Mouse (Mus musculus) MEL (cell line): ENCODE measurements around the gene Maco1. TPM values are rescaled to one million over a fixed set of nuclear protein-coding genes. Genes with fewer than 3 reads are reported as not detected.

Experiments
- DNase-seq: peaks from one replicate; pipeline ENCODE4 v3.0.0; 2011; ENCODE audit warnings: low read depth, low spot score
- H3K27ac ChIP-seq: 2 replicates; pipeline ENCODE4 v1.5.1; 2012; ENCODE audit warnings: low read depth, mild to moderate bottlenecking, control low read depth, low read length, moderate library complexity; ENCODE audit not compliant: control insufficient read depth
- H3K27me3 ChIP-seq, 2 experiments: fragments of 150-350 bp in 1 of 2; sonication (generic) in 1 of 2; 2 replicates each; pipeline ENCODE4 v1.6.1; 2012; ENCODE audit warnings: low read length in 2 of 2, mild to moderate bottlenecking in 2 of 2, improper control_type of control experiment in 1 of 2, moderate library complexity in 1 of 2; ENCODE audit not compliant: insufficient read depth in 2 of 2, control insufficient read depth in 1 of 2
- H3K36me3 ChIP-seq, 2 experiments: 2 replicates each; pipeline ENCODE4 v1.6.1; 2012 to 2014; ENCODE audit warnings: low read length in 2 of 2, improper control_type of control experiment in 1 of 2, inconsistent platforms in 1 of 2, mild to moderate bottlenecking in 1 of 2; ENCODE audit not compliant: insufficient read depth in 2 of 2, control insufficient read depth in 1 of 2
- H3K4me1 ChIP-seq, 2 experiments: fragments of 150-350 bp in 1 of 2; sonication (generic) in 1 of 2; 2 replicates each; pipeline ENCODE4 v1.6.1; 2012; ENCODE audit warnings: low read length in 2 of 2, improper control_type of control experiment in 1 of 2, mild to moderate bottlenecking in 1 of 2; ENCODE audit not compliant: insufficient read depth in 2 of 2, control insufficient read depth in 1 of 2
- H3K4me3 ChIP-seq, 2 experiments: fragments of 150-350 bp in 1 of 2; sonication (generic) in 1 of 2; 2 replicates each; pipeline ENCODE4 v1.5.1; 2012; ENCODE audit warnings: low read depth in 2 of 2, low read length in 2 of 2, mild to moderate bottlenecking in 2 of 2, moderate library complexity in 2 of 2, control low read depth in 1 of 2, improper control_type of control experiment in 1 of 2; ENCODE audit not compliant: control insufficient read depth in 1 of 2, insufficient read depth in 1 of 2
- H3K79me2 ChIP-seq: 2 replicates; pipeline ENCODE4 v1.6.1; 2012; ENCODE audit warnings: mild to moderate bottlenecking, low read length, moderate library complexity; ENCODE audit not compliant: control insufficient read depth, poor library complexity, insufficient read depth
- H3K9ac ChIP-seq: 2 replicates; pipeline ENCODE4 v1.6.1; 2012; ENCODE audit warnings: low read depth, mild to moderate bottlenecking, control low read depth, low read length, moderate library complexity; ENCODE audit not compliant: control insufficient read depth, poor library complexity, severe bottlenecking
- H3K9me3 ChIP-seq: fragments of 150-350 bp; sonication (generic); replicated peaks from 2 replicates; pipeline ENCODE4 v1.6.1; 2012; ENCODE audit warnings: mild to moderate bottlenecking, low read length, improper control_type of control experiment, moderate library complexity; ENCODE audit not compliant: insufficient read depth
- BHLHE40 ChIP-seq: IDR thresholded peaks from 2 replicates; pipeline ENCODE4 v1.6.1; 2012; ENCODE audit warnings: low read depth, mild to moderate bottlenecking, inconsistent platforms, low read length, improper control_type of control experiment, borderline replicate concordance
- CHD2 ChIP-seq: IDR thresholded peaks from 2 replicates; pipeline ENCODE4 v1.6.1; 2011; ENCODE audit warnings: low read length, improper control_type of control experiment
- CTCF ChIP-seq, 3 experiments: IDR thresholded peaks in 2 of 3; conservative IDR thresholded peaks in 1 of 3; 2 replicates each; pipeline ENCODE4 v1.5.1; 2011 to 2012; ENCODE audit warnings: low read length in 3 of 3, low read depth in 2 of 3, mild to moderate bottlenecking in 2 of 3, improper control_type of control experiment in 1 of 3, inconsistent platforms in 1 of 3, mixed read lengths in 1 of 3, moderate library complexity in 1 of 3; ENCODE audit not compliant: control insufficient read depth in 1 of 3, insufficient read depth in 1 of 3, poor library complexity in 1 of 3, severe bottlenecking in 1 of 3
- E2F4 ChIP-seq: IDR thresholded peaks from 2 replicates; pipeline ENCODE4 v1.6.1; 2011; ENCODE audit warnings: low read depth, low read length, improper control_type of control experiment, borderline replicate concordance
- ELF1 ChIP-seq: IDR thresholded peaks from 2 replicates; pipeline ENCODE4 v1.6.1; 2014; ENCODE audit warnings: low read depth, mild to moderate bottlenecking, inconsistent platforms, low read length, improper control_type of control experiment, moderate library complexity
- EP300 ChIP-seq, 2 experiments: IDR thresholded peaks; 2 replicates each; pipeline ENCODE4 v1.6.1; 2011; ENCODE audit warnings: improper control_type of control experiment in 2 of 2, low read length in 2 of 2, low read depth in 1 of 2, mild to moderate bottlenecking in 1 of 2
- ETS1 ChIP-seq: IDR thresholded peaks from 2 replicates; pipeline ENCODE4 v1.6.1; 2012; ENCODE audit warnings: low read depth, mild to moderate bottlenecking, inconsistent platforms, low read length, improper control_type of control experiment, moderate library complexity
- GABPA ChIP-seq: IDR thresholded peaks from 2 replicates; pipeline ENCODE4 v1.6.1; 2012; ENCODE audit warnings: low read depth, mild to moderate bottlenecking, inconsistent platforms, low read length, improper control_type of control experiment, moderate library complexity
- GATA1 ChIP-seq: IDR thresholded peaks from 2 replicates; pipeline ENCODE4 v1.6.1; 2011; ENCODE audit warnings: low read depth, low read length, improper control_type of control experiment
- HCFC1 ChIP-seq: IDR thresholded peaks from 2 replicates; pipeline ENCODE4 v1.6.1; 2012; ENCODE audit warnings: low read depth, mild to moderate bottlenecking, inconsistent platforms, low read length, improper control_type of control experiment, moderate library complexity
- MAFK ChIP-seq: IDR thresholded peaks from 2 replicates; pipeline ENCODE4 v1.6.1; 2011; ENCODE audit warnings: low read depth, mild to moderate bottlenecking, low read length, improper control_type of control experiment, borderline replicate concordance
- MAX ChIP-seq: IDR thresholded peaks from 2 replicates; pipeline ENCODE4 v1.6.1; 2011; ENCODE audit warnings: low read length, improper control_type of control experiment
- MAZ ChIP-seq: IDR thresholded peaks from 2 replicates; pipeline ENCODE4 v1.6.1; 2012; ENCODE audit warnings: low read depth, mild to moderate bottlenecking, inconsistent platforms, low read length, improper control_type of control experiment
- MEF2A ChIP-seq: IDR thresholded peaks from 2 replicates; pipeline ENCODE4 v1.6.1; 2014; ENCODE audit warnings: low read depth, mild to moderate bottlenecking, inconsistent platforms, low read length, improper control_type of control experiment; ENCODE audit not compliant: poor library complexity, insufficient replicate concordance, severe bottlenecking; ENCODE audit errors: extremely low read depth
- MXI1 ChIP-seq: IDR thresholded peaks from 2 replicates; pipeline ENCODE4 v1.6.1; 2011; ENCODE audit warnings: mild to moderate bottlenecking, low read depth, low read length, improper control_type of control experiment
- NELFE ChIP-seq: IDR thresholded peaks from 2 replicates; pipeline ENCODE4 v1.6.1; 2011; ENCODE audit warnings: low read depth, low read length, improper control_type of control experiment
- POLR2AphosphoS2 ChIP-seq: IDR thresholded peaks from 2 replicates; pipeline ENCODE4 v1.6.1; 2011; ENCODE audit warnings: low read length, improper control_type of control experiment
- POLR2AphosphoS5 ChIP-seq: IDR thresholded peaks from 2 replicates; pipeline ENCODE4 v1.6.1; 2012; ENCODE audit warnings: low read depth, borderline replicate concordance, mild to moderate bottlenecking, inconsistent platforms, low read length, moderate library complexity, mixed read lengths
- SIN3A ChIP-seq: IDR thresholded peaks from 2 replicates; pipeline ENCODE4 v1.6.1; 2012; ENCODE audit warnings: low read length, improper control_type of control experiment, inconsistent platforms
- SMC3 ChIP-seq: IDR thresholded peaks from 2 replicates; pipeline ENCODE4 v1.6.1; 2011; ENCODE audit warnings: low read depth, low read length, improper control_type of control experiment
- TBP ChIP-seq: IDR thresholded peaks from 2 replicates; pipeline ENCODE4 v1.8.0; 2011; ENCODE audit warnings: low read depth, low read length, improper control_type of control experiment
- UBTF ChIP-seq: IDR thresholded peaks from 2 replicates; pipeline ENCODE4 v1.6.1; 2012; ENCODE audit warnings: low read depth, mild to moderate bottlenecking, inconsistent platforms, low read length, improper control_type of control experiment, moderate library complexity, borderline replicate concordance; ENCODE audit not compliant: insufficient read depth
- USF1 ChIP-seq: IDR thresholded peaks from 2 replicates; pipeline ENCODE4 v1.6.1; 2014; ENCODE audit warnings: low read depth, mild to moderate bottlenecking, inconsistent platforms, low read length, improper control_type of control experiment, moderate library complexity
- USF2 ChIP-seq, 2 experiments: IDR thresholded peaks; 2 replicates each; pipeline ENCODE4 v1.6.1; 2011 to 2012; ENCODE audit warnings: improper control_type of control experiment in 2 of 2, low read length in 2 of 2, borderline replicate concordance in 1 of 2, inconsistent platforms in 1 of 2, low read depth in 1 of 2, mild to moderate bottlenecking in 1 of 2; ENCODE audit not compliant: insufficient read depth in 1 of 2
- ZC3H11A ChIP-seq: IDR thresholded peaks from 2 replicates; pipeline ENCODE4 v1.6.1; 2012; ENCODE audit warnings: low read depth, mild to moderate bottlenecking, inconsistent platforms, low read length, improper control_type of control experiment
- ZKSCAN1 ChIP-seq: IDR thresholded peaks from 2 replicates; pipeline ENCODE4 v1.6.1; 2012; ENCODE audit warnings: low read depth, mild to moderate bottlenecking, inconsistent platforms, low read length, improper control_type of control experiment, moderate library complexity
- polyA plus RNA-seq, 2 experiments: library from polyadenylated mRNA; stranded (reverse) in 1 of 2; unstranded in 1 of 2; fragments of >175 nt in 1 of 2; fragments of >200 nt in 1 of 2; gene quantifications; 2 replicates each; pipeline versions ENCODE4 v1.2.1 to v1.2.4; 2012; ENCODE audit warnings: low replicate concordance in 2 of 2, low read depth in 1 of 2; ENCODE audit not compliant: insufficient read length in 2 of 2, insufficient read depth in 1 of 2, missing spikeins in 1 of 2
- total RNA-seq: library from RNA; depleted of rRNA; stranded (reverse); fragments of 300-350 nt; gene quantifications from 2 replicates; pipeline ENCODE4 v1.2.3, GENCODE M21; 2012

The Maco1 gene
- total and polyA plus RNA-seq, 3 experiments = 22.2 to 35.9 TPM; not detected in 1

- DNase-seq = peak; percentile 58
Measured at GRCm38 (mm10) chr4:134768226-134768888, 84.8 kb downstream of the Maco1 start.

GRCm38 (mm10) chr4:134767426-134768225, 85.5 kb downstream of the Maco1 start, which contains the start of gene Ldlrap1:
Gene Ldlrap1, minus strand, starts transcription at chr4:134768024.
- H3K79me2 ChIP-seq = peaks cover 32% of the 10 kb centered on the region
- H3K36me3 ChIP-seq = peaks cover 0 to 26% of the 10 kb centered on the region in 2 experiments; a peak in 2 of 4 replicates
- peak within 1 kb of the TSS; percentile 89 for H3K9ac ChIP-seq
- H3K4me1 ChIP-seq = peaks cover 16 to 42% of the 10 kb centered on the region in 2 experiments
- no peaks in the 10 kb centered on the region for H3K27me3 ChIP-seq
- no peaks in the 10 kb centered on the region for H3K9me3 ChIP-seq
- peak within 1 kb of the TSS; percentile 84 to 94 for H3K4me3 ChIP-seq
- peak; percentile 78 for DNase-seq
- H3K27ac ChIP-seq = 0 out of 2 replicates have a peak within 1 kb of the TSS, but pooled peaks have one; percentile 10
- TF ChIP-seq POLR2AphosphoS2 = peak; percentile 73; the same call in 1 of the 2 replicates
- TF ChIP-seq E2F4 = no peak
- TF ChIP-seq BHLHE40 = 0 out of 2 replicates have a peak, but pooled peaks have one; percentile 40
- peak; percentile 19; the same call in 1 of the 2 replicates for TF ChIP-seq SIN3A
- no peak for TF ChIP-seq GATA1
- peak; percentile 62 for TF ChIP-seq NELFE
- TF ChIP-seq SMC3 = no peak
- TF ChIP-seq ZC3H11A = no peak; the same call in 1 of the 2 replicates
- TF ChIP-seq MXI1 = peak; percentile 72
- 0 out of 2 replicates have a peak, but pooled peaks have one; percentile 31 for TF ChIP-seq ELF1
- peak; percentile 86 for TF ChIP-seq MAZ
- TF ChIP-seq CHD2 = no peak
- TF ChIP-seq EP300 (IDR thresholded peaks at IDR 0.05; ENCODE audit: low read depth in 1 of 2, low read length in 2 of 2) = no peak
- TF ChIP-seq USF2 (IDR thresholded peaks at IDR 0.05; ENCODE audit: borderline replicate concordance in 1 of 2, insufficient read depth in 1 of 2, low read depth in 1 of 2, low read length in 2 of 2) = no peak
- TF ChIP-seq USF1 = peak; percentile 40; the same call in 1 of the 2 replicates
- no peak for TF ChIP-seq TBP
- TF ChIP-seq MEF2A = no peak
- TF ChIP-seq ETS1 = peak; percentile 31; the same call in 1 of the 2 replicates
- TF ChIP-seq HCFC1 = peak; percentile 61
- no peak for TF ChIP-seq CTCF (IDR thresholded peaks at IDR 0.05 in 2 of 3, conservative IDR thresholded peaks at IDR 0.05 in 1 of 3; ENCODE audit: control insufficient read depth in 1 of 3, insufficient read depth in 1 of 3, low read depth in 2 of 3, low read length in 3 of 3, poor library complexity in 1 of 3, severe bottlenecking in 1 of 3)
- TF ChIP-seq UBTF = no peak
- no peak; the same call in 1 of the 2 replicates for TF ChIP-seq ZKSCAN1
- no peak for TF ChIP-seq GABPA
- no peak for TF ChIP-seq MAX

More at GRCm38 (mm10) chr4:134768226-134768888, 84.8 kb downstream of the Maco1 start:
- Histone ChIP-seq H3K4me3 (peak overlapping the region; percentile 84 to 94), H3K27ac (0 out of 2 replicates have a peak overlapping the region, but pooled peaks have one; percentile 10), H3K27me3 (no peaks in the 10 kb centered on the region), H3K9me3 (no peaks in the 10 kb centered on the region), H3K79me2 (peaks cover 27% of the 10 kb centered on the region), H3K4me1 (peaks cover 16 to 40% of the 10 kb centered on the region in 2 experiments), H3K36me3 (peaks cover 0 to 20% of the 10 kb centered on the region in 2 experiments; a peak in 2 of 4 replicates), H3K9ac (peak overlapping the region; percentile 82)
- TF ChIP-seq CTCF (IDR thresholded peaks at IDR 0.05 in 2 of 3, conservative IDR thresholded peaks at IDR 0.05 in 1 of 3; ENCODE audit: control insufficient read depth in 1 of 3, insufficient read depth in 1 of 3, low read depth in 2 of 3, low read length in 3 of 3, poor library complexity in 1 of 3, severe bottlenecking in 1 of 3) (no peak), POLR2AphosphoS5 (no peak), BHLHE40 (0 out of 2 replicates have a peak, but pooled peaks have one; percentile 1), MAFK (no peak), CHD2 (no peak)
